Mouse (Mus musculus): ENCODE data around the gene Vmn2r2.

DNA sequence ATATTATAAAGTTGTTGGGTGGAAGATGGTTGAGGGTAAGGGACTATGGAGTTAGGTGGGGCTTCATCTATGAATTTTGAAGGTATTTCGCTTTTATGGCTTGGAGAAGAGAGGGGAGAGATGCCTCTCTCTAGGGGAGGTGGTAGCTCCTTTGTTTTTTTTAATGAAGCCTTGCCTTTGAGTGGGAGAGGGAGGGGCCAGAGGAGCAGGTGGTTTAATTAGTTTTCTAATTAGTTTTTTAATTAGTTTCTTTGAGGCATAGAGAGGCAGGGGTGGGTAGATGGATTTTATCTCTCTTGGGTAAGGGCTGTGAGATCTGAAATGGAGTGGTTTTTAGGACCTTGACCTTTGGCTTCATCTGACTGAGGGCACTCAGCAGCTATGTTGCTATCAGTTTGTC is 29.0 kb downstream of the Vmn2r2 start:
- TF ChIP-seq CTCF (IDR thresholded peaks at IDR 0.05; ENCODE audit: borderline replicate concordance, extremely low read depth, insufficient read depth, insufficient read length), result no peak
- TF ChIP-seq POLR2A (IDR thresholded peaks at IDR 0.05; ENCODE audit: borderline replicate concordance, extremely low read depth, insufficient read depth, insufficient read length, poor library complexity, severe bottlenecking), result no peak
